Mouse (Mus musculus): ENCODE results near the gene Prkn. TPM values are rescaled to one million over a fixed set of nuclear protein-coding genes. Genes with fewer than 3 reads are reported as not detected.

Prkn gene
- polyA plus RNA-seq, 1 experiment, result 0.58 TPM

DNA sequence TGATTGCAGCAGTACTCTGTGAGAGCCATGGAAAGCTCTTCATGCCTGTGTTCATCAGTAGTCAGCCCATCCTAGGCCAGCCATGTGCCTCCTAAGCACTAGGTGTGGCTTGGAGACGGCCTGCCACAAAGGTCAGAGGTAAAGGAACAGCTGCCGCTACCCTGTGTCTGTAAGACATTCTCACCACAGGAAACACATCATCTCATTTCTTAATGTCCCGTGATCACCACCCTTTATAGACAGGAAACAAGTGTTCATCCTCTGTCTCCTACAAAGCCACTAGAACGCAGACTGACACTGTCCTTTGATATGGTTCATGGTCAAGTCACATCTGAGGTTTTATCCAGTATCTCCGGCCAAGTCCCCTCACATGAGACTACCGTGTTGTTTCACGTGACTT, 698.6 kb downstream of the Prkn start:
- no peak overlapping the region for H3K27ac ChIP-seq (ENCODE audit: insufficient read depth, low read depth, low read length)
- no peaks in the 10 kb centered on the region for H3K36me3 ChIP-seq (ENCODE audit: control insufficient read depth, insufficient read depth, low read length)
- H3K27me3 ChIP-seq (ENCODE audit: control insufficient read depth, insufficient read depth, low read length), result no peaks in the 10 kb centered on the region; the same call in 1 of the 2 replicates
- no peaks in the 10 kb centered on the region for H3K4me1 ChIP-seq (ENCODE audit: control insufficient read depth, insufficient read depth, insufficient read length, low read length)
- TF ChIP-seq POLR2A (IDR thresholded peaks at IDR 0.05; ENCODE audit: low read depth, low read length) (no peak), CTCF (IDR thresholded peaks at IDR 0.05; ENCODE audit: extremely low read depth, insufficient read length, insufficient replicate concordance, low read depth, low read length) (no peak)
- H3K4me3 ChIP-seq (ENCODE audit: low read depth, low read length), result no peak overlapping the region
- WGBS, result 87% methylated on average over 7 of the region's 7 CpGs

DNA sequence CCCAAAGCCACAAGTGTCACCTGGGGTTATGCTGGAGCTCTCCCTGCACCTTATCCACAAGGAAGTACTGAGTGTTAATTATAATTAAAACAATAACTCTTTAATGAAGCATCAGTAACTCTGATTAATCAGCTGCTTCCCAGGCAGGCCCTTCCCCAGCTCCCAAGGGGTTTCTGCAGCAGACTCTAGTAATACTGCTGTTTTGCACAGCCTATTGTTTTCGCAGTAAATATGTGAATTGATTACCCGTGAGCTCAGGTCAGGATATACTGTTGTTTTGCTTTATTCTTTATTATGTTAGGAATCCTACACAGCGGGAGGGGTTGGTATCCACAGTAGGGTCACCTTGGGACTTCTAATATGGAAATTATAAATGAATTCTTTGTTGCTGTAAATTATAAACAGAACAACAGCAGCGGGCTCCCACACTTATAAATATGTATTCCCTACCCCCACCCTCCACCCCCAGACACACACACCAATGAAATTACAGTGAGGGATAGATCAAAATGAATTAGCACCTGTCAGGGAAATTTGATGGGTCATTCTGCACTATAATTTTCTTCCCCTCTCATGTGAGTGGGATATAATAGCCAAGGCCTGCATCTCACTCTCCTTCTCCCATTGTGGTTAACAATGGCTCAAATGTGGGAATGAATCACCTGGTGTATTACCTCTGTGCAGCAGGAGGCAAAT, 701.9 kb downstream of the Prkn start:
- no peak for TF ChIP-seq POLR2A (IDR thresholded peaks at IDR 0.05; ENCODE audit: low read depth, low read length)
- TF ChIP-seq CTCF (IDR thresholded peaks at IDR 0.05; ENCODE audit: extremely low read depth, insufficient read length, insufficient replicate concordance, low read depth, low read length), result no peak
- no peak overlapping the region for H3K4me3 ChIP-seq (ENCODE audit: low read depth, low read length)
- no peaks in the 10 kb centered on the region; the same call in 1 of the 2 replicates for H3K27me3 ChIP-seq (ENCODE audit: control insufficient read depth, insufficient read depth, low read length)
- no peaks in the 10 kb centered on the region for H3K36me3 ChIP-seq (ENCODE audit: control insufficient read depth, insufficient read depth, low read length)
- H3K4me1 ChIP-seq (ENCODE audit: control insufficient read depth, insufficient read depth, insufficient read length, low read length), result no peaks in the 10 kb centered on the region
- H3K27ac ChIP-seq (ENCODE audit: insufficient read depth, low read depth, low read length), result no peak overlapping the region
- WGBS, result 81% methylated on average over 4 of the region's 4 CpGs

GRCm38 (mm10) chr17:11550562-11550961, 710.4 kb downstream of the Prkn start:
- no peak for TF ChIP-seq POLR2A (IDR thresholded peaks at IDR 0.05; ENCODE audit: low read depth, low read length)
- no peak for TF ChIP-seq CTCF (IDR thresholded peaks at IDR 0.05; ENCODE audit: extremely low read depth, insufficient read length, insufficient replicate concordance, low read depth, low read length)
- Histone ChIP-seq H3K4me1 (ENCODE audit: control insufficient read depth, insufficient read depth, insufficient read length, low read length) (no peaks in the 10 kb centered on the region), H3K36me3 (ENCODE audit: control insufficient read depth, insufficient read depth, low read length) (no peaks in the 10 kb centered on the region), H3K27me3 (ENCODE audit: control insufficient read depth, insufficient read depth, low read length) (no peaks in the 10 kb centered on the region), H3K27ac (ENCODE audit: insufficient read depth, low read depth, low read length) (no peak overlapping the region), H3K4me3 (ENCODE audit: low read depth, low read length) (no peak overlapping the region)
- WGBS, result 73% methylated on average over 5 of the region's 5 CpGs

DNA sequence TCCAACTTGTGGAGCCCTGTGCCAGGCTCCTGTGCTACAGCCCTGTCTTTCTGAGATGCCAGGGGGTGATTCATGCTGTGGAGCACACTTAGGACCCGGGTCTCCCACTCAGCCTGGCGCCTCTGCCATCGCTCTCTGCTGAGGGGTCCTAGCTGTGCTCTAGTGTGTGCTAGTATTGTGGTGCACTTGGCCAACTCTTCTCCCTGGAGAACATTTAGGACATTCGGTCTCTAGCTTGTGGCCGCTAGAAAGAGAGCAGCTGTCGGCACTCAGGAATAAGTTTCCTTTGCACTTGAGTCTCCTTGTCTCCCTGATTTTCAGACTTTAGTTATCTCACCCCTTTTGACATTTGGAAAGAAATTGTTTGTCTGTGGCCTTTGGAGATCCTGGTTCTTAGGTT, 725.5 kb downstream of the Prkn start:
- H3K27me3 ChIP-seq (ENCODE audit: control insufficient read depth, insufficient read depth, low read length), result no peaks in the 10 kb centered on the region
- TF ChIP-seq CTCF (IDR thresholded peaks at IDR 0.05; ENCODE audit: extremely low read depth, insufficient read length, insufficient replicate concordance, low read depth, low read length) (no peak), POLR2A (IDR thresholded peaks at IDR 0.05; ENCODE audit: low read depth, low read length) (no peak)
- no peaks in the 10 kb centered on the region for H3K36me3 ChIP-seq (ENCODE audit: control insufficient read depth, insufficient read depth, low read length)
- WGBS, result 84% methylated on average over 6 of the region's 6 CpGs
- no peak overlapping the region for H3K4me3 ChIP-seq (ENCODE audit: low read depth, low read length)
- no peaks in the 10 kb centered on the region for H3K4me1 ChIP-seq (ENCODE audit: control insufficient read depth, insufficient read depth, insufficient read length, low read length)
- no peak overlapping the region for H3K27ac ChIP-seq (ENCODE audit: insufficient read depth, low read depth, low read length)

DNA sequence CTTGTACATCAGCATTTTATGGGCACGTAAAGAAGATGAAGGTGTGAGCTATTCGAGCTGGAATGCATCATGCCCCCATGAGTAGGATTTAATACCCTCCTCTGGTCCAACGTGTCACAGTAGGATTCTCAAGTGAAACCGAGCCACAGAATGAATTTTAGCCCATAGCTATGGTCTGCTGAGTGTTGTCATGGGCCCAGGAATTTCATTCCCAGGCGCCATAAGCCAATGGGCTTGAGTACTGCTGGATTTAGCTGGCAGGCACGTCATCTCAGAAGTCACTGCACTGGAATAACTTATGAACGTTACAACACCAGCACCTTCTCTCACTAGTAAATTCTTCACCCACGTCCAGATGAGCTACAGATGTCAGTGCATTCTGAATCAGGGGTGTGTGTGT, 730.2 kb downstream of the Prkn start:
- no peaks in the 10 kb centered on the region for H3K27me3 ChIP-seq (ENCODE audit: control insufficient read depth, insufficient read depth, low read length)
- 72% methylated on average over 8 of the region's 8 CpGs for WGBS
- no peaks in the 10 kb centered on the region for H3K4me1 ChIP-seq (ENCODE audit: control insufficient read depth, insufficient read depth, insufficient read length, low read length)
- H3K36me3 ChIP-seq (ENCODE audit: control insufficient read depth, insufficient read depth, low read length), result no peaks in the 10 kb centered on the region
- TF ChIP-seq CTCF (IDR thresholded peaks at IDR 0.05; ENCODE audit: extremely low read depth, insufficient read length, insufficient replicate concordance, low read depth, low read length) (no peak), POLR2A (IDR thresholded peaks at IDR 0.05; ENCODE audit: low read depth, low read length) (no peak)
- H3K4me3 ChIP-seq (ENCODE audit: low read depth, low read length), result no peak overlapping the region
- H3K27ac ChIP-seq (ENCODE audit: insufficient read depth, low read depth, low read length), result no peak overlapping the region

GRCm38 (mm10) chr17:11573666-11574065, 733.5 kb downstream of the Prkn start:
- TF ChIP-seq POLR2A (IDR thresholded peaks at IDR 0.05; ENCODE audit: low read depth, low read length) (no peak), CTCF (IDR thresholded peaks at IDR 0.05; ENCODE audit: extremely low read depth, insufficient read length, insufficient replicate concordance, low read depth, low read length) (no peak)
- no peak overlapping the region for H3K27ac ChIP-seq (ENCODE audit: insufficient read depth, low read depth, low read length)
- H3K27me3 ChIP-seq (ENCODE audit: control insufficient read depth, insufficient read depth, low read length), result no peaks in the 10 kb centered on the region
- 88% methylated on average over 9 of the region's 9 CpGs for WGBS
- no peaks in the 10 kb centered on the region for H3K4me1 ChIP-seq (ENCODE audit: control insufficient read depth, insufficient read depth, insufficient read length, low read length)
- H3K4me3 ChIP-seq (ENCODE audit: low read depth, low read length), result no peak overlapping the region
- no peaks in the 10 kb centered on the region for H3K36me3 ChIP-seq (ENCODE audit: control insufficient read depth, insufficient read depth, low read length)

- no peaks in the 10 kb centered on the region for H3K27me3 ChIP-seq (ENCODE audit: control insufficient read depth, insufficient read depth, low read length)
- no peak overlapping the region for H3K4me3 ChIP-seq (ENCODE audit: low read depth, low read length)
- H3K27ac ChIP-seq (ENCODE audit: insufficient read depth, low read depth, low read length), result no peak overlapping the region
- TF ChIP-seq POLR2A (IDR thresholded peaks at IDR 0.05; ENCODE audit: low read depth, low read length) (no peak), CTCF (IDR thresholded peaks at IDR 0.05; ENCODE audit: extremely low read depth, insufficient read length, insufficient replicate concordance, low read depth, low read length) (no peak)
- no peaks in the 10 kb centered on the region for H3K4me1 ChIP-seq (ENCODE audit: control insufficient read depth, insufficient read depth, insufficient read length, low read length)
- WGBS, result 80% methylated on average over 4 of the region's 4 CpGs
- no peaks in the 10 kb centered on the region for H3K36me3 ChIP-seq (ENCODE audit: control insufficient read depth, insufficient read depth, low read length)
These were observed 745.3 kb downstream of the Prkn start for GRCm38 (mm10) chr17:11585491-11585890.

Data from small intestine, adult 2 months (tissue).